Mouse (Mus musculus): ENCODE measurements around the gene Smox. TPM values are rescaled to one million over a fixed set of nuclear protein-coding genes. Genes with fewer than 3 reads are reported as not detected.
A peak's percentile ranks its signal among the peaks of the same experiment; 100 is the strongest.

Gene Smox
- polyA plus RNA-seq, 3 experiments from 2014 or later = 8.6 to 14.8 (median 12.8) TPM

- ATAC-seq = no peak
Observed at GRCm38 (mm10) chr2:131514055-131514621, 22.8 kb downstream of the Smox start.

- ATAC-seq = no peak
Observed at GRCm38 (mm10) chr2:131517550-131517949, 26.3 kb downstream of the Smox start.

GRCm38 (mm10) chr2:131518790-131519189 is 27.5 kb downstream of the Smox start:
- no peak for ATAC-seq

- ATAC-seq = no peak
Observed at GRCm38 (mm10) chr2:131520743-131521142, 29.4 kb downstream of the Smox start.

- ATAC-seq = peak; percentile 66
Observed at GRCm38 (mm10) chr2:131527061-131527460, 35.8 kb downstream of the Smox start.

GRCm38 (mm10) chr2:131529898-131530622 is 38.8 kb downstream of the Smox start:
- ATAC-seq = peak; percentile 81

- ATAC-seq = peak; percentile 68
Observed at GRCm38 (mm10) chr2:131530623-131531008, 39.3 kb downstream of the Smox start.

- ATAC-seq = no peak
Observed at GRCm38 (mm10) chr2:131531271-131531670, 40.0 kb downstream of the Smox start.

GRCm38 (mm10) chr2:131535168-131535567 is 43.9 kb downstream of the Smox start:
- no peak for ATAC-seq

- no peak for ATAC-seq
Observed at GRCm38 (mm10) chr2:131538341-131538740, 47.0 kb downstream of the Smox start.

GRCm38 (mm10) chr2:131539780-131540179 is 48.5 kb downstream of the Smox start:
- no peak for ATAC-seq

- no peak for ATAC-seq
Observed at GRCm38 (mm10) chr2:131541686-131542085, 50.4 kb downstream of the Smox start.

GRCm38 (mm10) chr2:131542531-131542930 is 51.2 kb downstream of the Smox start:
- ATAC-seq = no peak

- ATAC-seq = peak; percentile 73
Observed at GRCm38 (mm10) chr2:131545386-131546307, 54.4 kb downstream of the Smox start.

GRCm38 (mm10) chr2:131546308-131546700 is 55.0 kb downstream of the Smox start:
- ATAC-seq = no peak

GRCm38 (mm10) chr2:131546745-131547408 is 55.6 kb downstream of the Smox start:
- no peak for ATAC-seq

GRCm38 (mm10) chr2:131548330-131548729 is 57.0 kb downstream of the Smox start:
- no peak for ATAC-seq

GRCm38 (mm10) chr2:131549090-131549489 is 57.8 kb downstream of the Smox start:
- no peak for ATAC-seq

- no peak for ATAC-seq
Observed at GRCm38 (mm10) chr2:131550474-131550873, 59.2 kb downstream of the Smox start.

- ATAC-seq = no peak
Observed at GRCm38 (mm10) chr2:131550906-131551305, 59.6 kb downstream of the Smox start.

GRCm38 (mm10) chr2:131551701-131552620 is 60.7 kb downstream of the Smox start:
- no peak for ATAC-seq

All from inflammation-experienced regulatory T-cells, adult 6 months (primary cell).